Mouse (Mus musculus) mesoderm, embryonic 11.5 days (tissue): ENCODE data around the gene Yif1b.
A peak's percentile ranks its signal among the peaks of the same experiment; 100 is the strongest.

Source experiments
- DNase-seq: peaks from one replicate; pipeline ENCODE4 v3.0.0-alpha.2; 2012; ENCODE audit warnings: low read depth, low spot score

Gene Yif1b

DNA sequence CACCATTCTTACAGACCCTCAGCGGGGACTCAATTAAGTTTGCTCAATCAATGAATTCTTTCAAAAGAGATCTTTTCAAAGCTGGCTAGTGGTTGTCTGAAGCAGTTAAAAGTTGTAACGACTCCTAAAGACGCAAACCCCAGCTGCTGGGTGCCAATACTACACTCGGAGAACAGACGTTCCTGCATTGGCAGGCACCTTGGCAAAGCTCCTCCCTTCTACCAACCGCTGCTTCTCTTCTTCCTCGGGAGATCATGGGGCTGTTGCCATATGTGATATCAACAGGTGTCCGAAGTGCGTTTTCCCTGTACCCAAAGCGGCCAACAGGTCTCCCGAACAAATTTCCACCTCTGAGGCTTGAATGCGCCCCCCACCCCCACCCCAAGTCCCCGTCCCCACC lies 42.7 kb downstream of the Yif1b start:
- DNase-seq = no peak

DNA sequence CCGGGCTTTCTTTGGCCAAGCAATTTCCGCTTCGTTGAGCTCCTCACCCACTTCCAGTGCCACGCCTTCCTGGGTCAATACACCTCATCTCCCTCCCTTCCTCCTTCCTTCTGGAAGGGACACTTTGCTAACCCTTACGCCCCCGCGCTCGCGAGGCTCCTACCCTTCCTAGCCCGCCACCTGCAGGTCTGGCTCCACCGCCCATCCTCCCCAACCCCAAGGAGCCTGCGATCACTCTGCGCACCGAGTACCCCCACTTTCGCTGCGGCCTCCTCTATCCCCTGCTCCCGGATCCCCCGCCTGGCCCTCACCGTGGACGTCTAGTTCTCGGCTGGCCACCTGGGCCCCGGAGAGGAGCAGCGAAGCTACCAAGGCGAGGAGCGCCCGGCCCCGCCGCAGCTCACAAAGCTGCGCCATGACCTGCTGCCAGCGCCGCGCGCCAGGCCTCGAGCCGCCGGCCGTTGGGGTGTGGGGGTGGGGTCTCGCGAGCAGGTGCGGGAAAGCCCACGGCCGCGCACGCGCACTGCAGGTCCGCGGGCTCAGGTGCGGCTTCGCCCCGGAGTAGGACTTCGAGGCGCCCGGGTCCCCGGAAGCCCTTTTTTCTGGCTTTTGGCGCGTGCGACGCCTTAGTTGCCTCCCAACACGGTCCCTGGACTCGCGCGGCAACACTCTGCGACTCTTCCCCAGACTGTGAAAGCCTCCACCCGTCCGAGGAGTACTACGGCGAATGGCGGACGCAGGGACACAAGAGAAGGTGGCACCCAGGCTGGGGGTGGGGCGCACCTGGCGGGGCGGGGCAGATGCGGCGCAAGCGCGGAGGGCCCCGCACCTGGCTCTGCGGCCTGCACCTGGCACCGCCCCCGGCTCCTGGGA lies 43.3 kb downstream of the Yif1b start, which contains the start of gene Spint2:
Spint2 (minus strand) TSS at position 712 of the 873 bp plus-strand sequence.
- DNase-seq = no peak

DNA sequence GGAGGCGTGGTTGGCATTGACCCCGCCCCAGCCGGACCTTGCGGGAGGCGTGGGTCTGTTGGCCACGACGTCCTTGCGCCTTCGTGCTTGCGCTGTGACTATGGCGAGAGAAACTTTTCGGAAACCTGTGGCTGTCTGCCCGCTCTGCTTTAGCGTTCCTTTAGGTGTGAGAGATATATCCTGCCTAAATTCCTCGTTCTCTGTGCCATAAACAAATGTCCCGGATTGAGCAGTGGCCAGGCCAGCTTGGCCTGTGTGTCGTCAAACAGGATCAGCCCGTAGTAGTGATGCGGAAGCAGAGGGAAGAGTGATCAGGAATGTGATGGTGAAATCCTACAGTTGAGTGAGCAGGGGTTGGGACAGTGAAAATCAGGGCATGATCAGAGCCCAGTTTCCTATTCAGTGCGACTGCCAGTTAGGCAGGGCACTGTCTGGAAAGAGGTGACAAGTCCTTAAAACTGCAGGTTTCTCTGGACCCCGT lies 44.0 kb downstream of the Yif1b start:
- no peak for DNase-seq

DNA sequence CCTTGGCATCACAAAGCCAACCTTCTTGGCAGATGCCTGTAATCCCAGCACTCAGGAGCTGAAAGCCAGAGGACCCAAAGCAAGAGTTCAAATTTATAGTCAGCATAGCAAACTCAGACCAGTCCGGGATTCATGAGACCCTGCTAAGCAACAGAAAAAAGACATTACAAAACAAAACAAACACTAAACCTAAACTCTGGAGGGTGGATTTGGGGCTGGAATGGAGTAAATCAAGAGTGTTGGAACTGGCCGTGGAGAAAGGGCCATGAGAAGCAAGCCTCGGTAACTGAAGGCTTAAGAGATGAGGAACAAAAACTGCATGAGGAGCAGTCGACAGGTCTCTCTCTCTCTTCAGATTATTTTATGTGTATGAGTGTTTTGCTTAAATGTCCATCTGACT lies 45.7 kb downstream of the Yif1b start:
- no peak for DNase-seq

DNA sequence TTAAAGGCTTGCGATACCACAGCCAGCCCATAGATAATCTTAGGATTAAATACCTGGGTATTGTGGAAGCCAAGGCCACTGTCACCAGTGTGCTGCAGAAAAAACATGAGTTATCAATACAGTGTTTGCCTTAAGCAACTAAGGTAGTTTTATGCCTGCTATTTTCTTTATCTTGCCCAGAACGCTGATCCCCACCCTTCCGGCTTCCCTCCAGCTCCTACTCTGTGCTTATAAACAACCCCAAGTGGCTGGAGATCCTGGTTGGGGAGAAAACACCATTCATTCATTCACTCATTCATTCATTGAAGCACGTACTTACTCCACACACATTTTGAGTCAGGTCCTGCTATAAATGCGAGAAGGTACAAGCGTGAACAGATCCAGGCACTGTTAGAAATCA lies 46.4 kb downstream of the Yif1b start:
- no peak for DNase-seq

DNA sequence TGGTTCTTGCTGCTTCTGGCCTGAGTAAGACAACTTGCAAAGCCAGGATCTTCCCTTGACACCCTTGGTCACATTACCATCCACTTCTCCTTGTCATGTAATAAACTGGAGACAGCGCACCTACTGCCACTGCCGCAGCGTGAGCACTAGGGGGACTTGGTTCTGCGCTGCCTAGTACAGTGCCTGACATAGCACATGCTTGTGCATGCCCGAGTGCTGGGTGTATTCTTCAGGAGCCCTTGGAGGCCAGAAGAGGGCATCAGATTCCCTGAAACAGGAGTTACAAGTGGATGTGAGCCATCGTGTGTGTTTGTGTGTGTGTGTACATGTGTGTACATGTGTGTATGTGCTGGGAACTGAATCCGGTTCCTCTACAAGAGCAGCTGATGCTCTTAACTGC lies 49.4 kb downstream of the Yif1b start:
- DNase-seq = no peak

DNA sequence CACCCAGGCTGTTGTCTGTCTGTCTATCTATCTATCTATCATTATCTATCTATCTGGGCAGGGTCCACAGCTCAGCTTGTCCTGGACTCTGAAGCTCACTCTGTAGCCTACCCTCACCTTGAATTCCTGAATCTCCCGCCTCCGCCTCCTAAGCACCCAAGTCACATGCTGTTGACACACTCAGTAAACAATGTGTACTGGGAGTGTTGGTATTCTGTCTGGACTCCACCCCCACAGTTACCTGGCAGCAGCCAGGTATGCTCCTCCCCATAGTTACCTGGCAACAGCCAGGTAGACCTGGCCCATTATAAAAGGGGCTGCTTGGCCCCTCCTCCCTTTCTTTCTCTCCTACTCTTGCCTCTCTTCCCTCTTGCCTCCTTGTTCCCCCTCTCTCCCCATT lies 50.0 kb downstream of the Yif1b start:
- no peak for DNase-seq

DNA sequence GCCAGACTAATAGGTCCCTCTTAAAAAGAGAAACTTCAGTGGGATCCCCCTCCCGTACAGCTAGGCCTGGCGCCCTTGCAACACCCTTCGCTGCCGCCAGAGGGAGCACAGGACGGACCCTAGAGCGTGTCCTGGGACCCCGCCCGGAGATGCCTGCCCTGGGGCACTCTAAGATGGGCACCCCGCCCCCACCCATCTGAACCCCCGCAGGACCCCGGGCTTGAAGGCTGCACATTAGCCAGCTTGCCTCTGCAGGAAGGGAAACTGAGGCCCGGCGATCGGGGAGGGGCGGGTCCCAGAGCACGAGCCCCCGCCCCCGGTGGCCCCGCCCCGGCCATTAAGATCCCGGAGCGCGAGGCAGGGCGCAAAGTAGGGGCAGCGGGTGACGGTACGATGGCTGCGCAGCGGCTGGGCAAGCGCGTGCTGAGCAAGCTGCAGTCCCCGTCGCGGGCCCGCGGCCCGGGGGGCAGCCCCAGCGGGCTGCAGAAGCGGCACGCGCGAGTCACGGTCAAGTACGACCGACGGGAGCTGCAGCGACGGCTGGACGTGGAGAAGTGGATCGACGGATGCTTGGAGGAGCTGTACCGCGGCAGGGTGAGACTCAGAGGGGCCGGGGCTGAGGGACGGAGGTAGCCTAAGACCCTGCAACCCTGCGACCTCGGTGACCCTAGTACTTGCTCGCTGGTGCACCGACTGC lies 51.0 kb downstream of the Yif1b start, which contains the start of gene Ppp1r14a:
Ppp1r14a (plus strand) TSS at position 367 of the 697 bp plus-strand sequence.
- peak; percentile 82 for DNase-seq

DNA sequence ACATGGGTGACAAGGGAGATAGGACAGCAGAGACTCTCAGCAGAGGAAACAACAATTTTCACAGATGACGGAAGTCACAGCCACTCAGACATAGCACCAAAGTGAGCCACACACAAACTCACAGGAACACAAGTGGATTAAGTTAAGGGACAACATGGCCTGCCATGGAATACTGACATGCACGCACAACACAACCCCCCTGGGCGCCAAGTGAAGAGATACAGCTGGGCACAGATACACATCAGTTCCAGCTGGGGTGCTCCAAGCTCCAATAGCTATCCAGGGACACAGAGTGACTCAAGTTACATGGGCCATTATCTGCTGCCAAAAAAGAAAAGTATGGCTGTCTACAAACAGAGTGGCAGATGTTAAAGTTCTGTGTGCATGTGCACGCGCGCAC lies 51.7 kb downstream of the Yif1b start:
- no peak for DNase-seq

DNA sequence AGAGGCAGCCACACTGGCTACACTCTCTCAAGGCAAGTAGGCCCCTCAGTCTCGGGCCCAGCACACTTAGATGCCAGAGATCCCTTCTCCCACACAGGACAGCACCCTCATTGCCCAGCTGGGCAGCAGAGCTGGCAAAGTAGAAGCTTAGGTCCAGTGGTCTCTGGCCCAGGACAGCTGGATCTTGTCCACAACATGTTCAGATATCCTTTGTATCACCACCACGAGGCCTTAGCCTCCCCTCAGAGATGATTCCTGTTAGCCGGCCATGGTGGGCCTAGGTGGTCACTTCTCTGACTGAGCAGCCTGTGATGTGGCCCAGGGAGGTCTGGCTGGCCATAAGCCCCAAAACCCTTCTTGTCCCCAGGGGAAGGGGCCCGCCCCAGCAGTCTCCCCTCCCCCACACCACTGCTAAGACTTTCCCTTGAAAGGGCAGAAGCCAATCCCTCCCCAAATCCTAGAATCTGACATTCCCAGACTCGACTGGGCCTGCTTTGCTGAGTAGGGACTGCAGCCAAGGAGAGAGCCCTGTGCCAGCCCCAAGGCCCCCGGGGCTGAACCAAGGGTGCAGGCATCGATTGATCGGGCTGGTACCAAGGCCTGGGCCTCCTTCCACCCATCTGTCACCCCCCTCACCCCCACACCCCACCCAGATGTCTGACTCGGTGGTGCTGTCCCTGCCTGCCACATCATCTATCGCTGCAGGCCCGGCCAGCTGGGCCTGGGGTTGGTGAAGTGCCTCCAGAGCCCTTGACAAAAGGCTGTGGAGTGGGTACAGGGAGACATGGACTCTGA lies 52.8 kb downstream of the Yif1b start:
- DNase-seq = no peak

DNA sequence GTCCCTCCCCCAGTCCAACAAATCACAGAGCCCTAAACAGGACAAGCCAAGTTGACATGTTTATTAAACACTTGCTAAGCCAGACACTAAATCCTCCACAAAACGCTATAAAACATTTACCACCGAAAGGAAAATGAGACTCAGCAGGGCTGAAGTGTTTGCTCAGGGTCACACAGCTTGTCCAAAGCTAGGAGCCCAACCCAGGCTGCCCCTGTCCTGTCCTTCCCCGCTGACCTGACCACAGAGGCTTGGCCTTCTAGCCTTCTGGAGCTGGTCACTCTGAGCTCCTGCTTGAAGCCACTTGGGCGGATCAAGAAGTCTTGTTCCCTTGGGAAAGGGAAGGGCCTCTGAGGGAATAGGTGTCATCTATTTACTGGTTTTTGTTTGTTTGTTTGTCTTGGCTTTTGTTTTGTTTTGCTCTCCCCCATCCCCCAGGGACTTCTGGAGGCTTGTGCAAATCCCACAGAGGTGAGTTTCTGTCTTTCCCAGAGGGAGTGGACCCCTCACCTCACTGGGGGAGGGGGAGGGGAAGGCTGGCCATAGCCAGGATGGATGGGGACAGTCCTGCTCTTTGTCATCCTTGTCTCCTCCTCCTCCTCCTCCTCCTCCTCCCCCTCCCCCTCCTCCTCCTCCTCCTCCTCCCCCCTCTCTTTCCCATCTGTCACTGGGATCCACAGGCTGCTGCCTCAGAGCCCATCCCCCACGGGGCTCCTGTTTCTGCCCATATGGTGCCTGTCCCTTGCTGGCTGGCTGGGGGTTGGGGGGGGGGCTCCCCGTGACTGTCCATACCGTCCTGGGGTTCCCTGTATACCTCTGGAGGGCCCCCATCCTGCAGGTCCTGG lies 53.7 kb downstream of the Yif1b start:
- no peak for DNase-seq

DNA sequence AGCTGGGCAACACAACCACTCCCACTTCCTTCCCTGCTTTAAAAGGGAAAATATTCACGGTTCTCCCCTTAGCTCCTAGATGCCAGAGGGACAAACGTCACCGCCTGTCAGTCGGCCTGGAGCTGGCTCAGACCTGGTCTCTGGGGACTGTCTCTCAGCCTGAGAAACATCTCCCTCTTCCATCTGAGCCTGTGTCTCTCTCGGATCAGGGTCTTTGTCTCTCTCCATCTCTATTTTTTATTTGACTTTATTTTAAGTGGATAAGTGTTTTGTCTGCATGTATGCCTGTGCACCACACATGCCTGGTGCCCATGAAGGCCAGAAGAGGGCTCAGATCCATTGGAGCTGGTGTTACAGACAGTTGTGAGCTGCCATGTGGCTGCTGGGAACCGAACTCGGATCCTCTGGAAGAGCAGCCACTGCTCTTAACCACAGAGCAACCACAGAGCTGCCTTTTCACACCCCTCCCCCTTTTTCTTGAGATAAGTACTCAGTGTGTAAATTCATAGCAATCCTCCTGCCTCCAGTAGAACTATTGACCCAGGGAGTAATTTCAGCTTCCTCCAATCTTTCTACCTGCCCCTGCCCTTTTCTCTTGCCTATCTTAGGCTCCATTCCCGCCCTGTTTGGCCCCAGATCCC lies 54.4 kb downstream of the Yif1b start:
- no peak for DNase-seq

DNA sequence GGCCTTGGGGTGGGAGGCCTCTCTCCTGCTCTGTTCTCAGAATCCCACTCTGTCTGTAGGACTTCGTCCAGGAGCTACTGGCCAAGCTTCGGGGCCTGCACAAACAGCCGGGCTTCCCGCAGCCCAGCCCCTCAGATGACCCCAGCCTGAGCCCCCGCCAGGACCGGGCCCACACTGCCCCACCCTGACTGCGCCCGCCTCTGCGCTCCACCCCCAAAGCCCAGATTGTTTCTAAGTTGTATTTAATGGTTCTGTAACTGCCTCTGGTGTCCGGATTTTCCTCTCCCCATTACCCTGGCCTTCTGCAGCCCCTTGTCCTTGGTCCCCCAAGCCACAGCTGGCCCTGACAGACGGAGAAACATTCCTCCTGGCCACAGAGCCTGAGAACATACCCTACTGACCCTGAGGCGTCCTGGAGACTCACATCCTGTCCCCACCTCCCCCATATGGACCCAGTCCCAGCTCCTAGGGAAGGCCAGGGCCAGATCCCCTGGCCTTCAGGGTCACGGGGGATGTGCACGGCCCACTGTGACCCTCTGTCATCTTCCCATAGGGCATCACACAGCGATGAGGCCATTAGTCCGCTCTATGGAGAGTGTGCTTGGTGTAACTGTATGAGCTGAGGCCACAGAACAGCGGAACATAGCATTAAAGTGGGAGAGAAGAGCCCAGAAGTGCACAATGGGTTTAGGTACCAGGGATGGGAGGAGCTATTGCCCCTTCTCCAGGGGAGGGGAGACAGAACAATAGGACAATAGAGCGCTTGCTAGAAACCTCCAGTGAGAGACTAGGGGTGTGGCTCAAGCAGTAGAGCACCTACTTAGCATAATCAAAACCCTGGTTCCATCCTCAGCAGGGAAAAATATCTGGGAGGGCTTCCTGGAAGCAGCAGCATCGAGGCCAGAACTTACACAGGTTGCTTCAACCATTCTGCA lies 55.3 kb downstream of the Yif1b start:
- DNase-seq = no peak

DNA sequence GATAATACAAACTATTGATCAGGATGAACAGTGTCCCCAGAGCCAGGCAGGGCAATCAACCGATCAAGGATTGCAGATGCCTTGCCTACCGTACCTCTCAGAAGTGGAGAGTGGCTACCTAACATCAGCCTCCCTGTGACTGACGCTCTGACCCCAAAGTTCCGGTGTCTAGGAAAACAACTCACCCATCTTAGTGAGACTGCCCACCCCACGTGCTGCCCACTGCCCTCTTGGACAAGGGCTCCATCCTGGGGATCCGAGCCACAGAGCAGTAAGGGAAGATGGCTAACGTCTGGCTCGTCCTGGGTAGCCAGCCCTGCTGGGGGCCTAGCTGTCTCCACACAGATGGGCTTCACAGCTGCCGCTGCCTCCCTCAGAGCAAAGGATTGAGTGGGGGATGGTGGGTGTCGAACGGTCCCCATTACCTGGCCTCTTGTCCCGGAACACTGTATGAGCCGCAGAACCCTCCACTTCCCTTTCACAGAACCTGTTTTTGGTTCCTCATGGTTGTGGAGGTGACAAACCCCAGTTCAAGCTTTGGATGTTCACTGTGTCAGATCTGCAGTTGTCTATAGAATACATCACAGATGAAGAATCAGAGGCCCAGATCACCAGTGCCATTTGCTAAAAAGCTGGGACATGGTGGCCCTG lies 56.1 kb downstream of the Yif1b start:
- DNase-seq = no peak

DNA sequence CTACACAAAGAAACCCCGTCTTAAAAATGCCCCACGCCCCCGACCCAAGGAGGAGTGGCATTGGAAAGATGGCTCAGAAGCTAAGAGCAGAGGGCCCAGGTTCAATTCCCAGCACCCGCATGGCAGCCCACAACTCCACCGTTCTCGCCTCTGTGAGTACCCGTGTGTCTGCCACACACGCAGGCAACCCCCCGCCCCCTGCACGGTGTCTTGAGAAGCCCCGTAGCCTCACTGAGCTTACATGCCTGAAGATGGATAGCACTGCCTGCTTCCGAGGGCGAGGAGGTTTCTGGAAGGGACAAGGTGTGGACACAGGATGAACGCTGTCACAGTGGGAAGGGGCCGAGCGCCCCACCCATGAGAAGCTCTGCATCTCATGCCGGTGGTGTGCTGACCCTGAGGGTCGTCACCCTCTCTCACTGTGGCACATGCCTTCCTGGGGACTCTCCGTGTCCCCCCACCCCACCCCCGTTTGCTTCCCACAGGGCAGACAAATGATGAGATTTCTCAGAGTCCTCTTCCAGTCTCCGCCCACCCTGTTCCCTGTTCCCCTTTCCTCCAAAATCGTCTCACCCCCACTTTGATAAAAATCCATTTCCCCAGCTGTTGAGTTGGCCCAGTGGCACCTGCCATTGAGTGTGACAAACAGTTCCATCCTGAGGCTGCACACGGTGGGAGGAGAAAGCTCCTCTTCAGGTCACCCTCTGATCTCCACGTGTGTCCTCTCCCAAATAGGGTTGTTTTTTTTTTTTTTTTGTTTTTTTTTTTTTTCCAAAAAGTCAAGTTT lies 57.9 kb downstream of the Yif1b start:
- DNase-seq = no peak

DNA sequence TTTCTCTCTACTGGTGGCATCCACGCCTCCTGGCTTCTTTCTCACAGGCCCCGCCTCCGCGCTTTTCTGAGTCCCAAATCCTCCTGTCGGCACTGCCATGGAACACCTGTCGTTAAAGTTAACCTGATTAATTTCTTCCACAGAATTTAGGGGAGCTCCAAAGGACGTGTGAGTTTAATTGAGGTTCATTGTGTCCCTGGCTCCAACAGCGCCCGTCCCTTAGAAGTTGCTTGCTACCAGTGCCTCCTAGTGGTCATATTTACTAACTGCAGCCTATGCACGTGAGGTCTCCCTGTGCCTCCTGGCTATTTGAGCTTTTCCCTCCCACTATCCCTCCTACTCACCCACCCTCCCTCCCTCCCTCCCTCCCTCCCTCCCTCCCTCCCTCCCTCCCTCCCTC lies 58.9 kb downstream of the Yif1b start:
- DNase-seq = peak; percentile 87
